Mouse (Mus musculus): ENCODE measurements at regions not wholly inside any gene's neighbourhood (a gene's known extent, or its start where the extent isn't known, plus 50 kb on each side); places are given as distances from the start of the nearest gene placed in this dataset.

- TF ChIP-seq CTCF (IDR thresholded peaks at IDR 0.05) = no peak
- H3K27ac ChIP-seq = no peak overlapping the region
- intact Hi-C loops (cut with DNase I) = no loop called here
- DNase-seq (ENCODE audit: extremely low spot score in 1 of 2, low spot score in 2 of 2) = no peak
- H3K4me3 ChIP-seq = no peak overlapping the region
These were observed 174.0 kb upstream of the Celf2 start for GRCm38 (mm10) chr2:7683355-7683754.

GRCm38 (mm10) chr2:7640892-7641291 is 131.5 kb upstream of the Celf2 start:
- Histone ChIP-seq H3K4me3 (no peak overlapping the region), H3K27ac (no peak overlapping the region)
- DNase-seq (ENCODE audit: extremely low spot score in 1 of 2, low spot score in 2 of 2) = no peak
- no peak for TF ChIP-seq CTCF (IDR thresholded peaks at IDR 0.05)
- intact Hi-C loops (cut with DNase I) = no loop called here

GRCm38 (mm10) chr2:7622716-7623285 is 113.4 kb upstream of the Celf2 start:
- no peak for DNase-seq (ENCODE audit: extremely low spot score in 1 of 2, low spot score in 2 of 2)
- Histone ChIP-seq H3K27ac (peak overlapping the region; percentile 42; the same call in 1 of the 2 replicates), H3K4me3 (no peak overlapping the region)
- no peak for TF ChIP-seq CTCF (IDR thresholded peaks at IDR 0.05)
- intact Hi-C loops (cut with DNase I) = loop anchor here (5.0 kb wide), 1 partner anchor 226 kb away; no protein-coding TSS in a partner anchor

- peak overlapping the region; percentile 77 for H3K27ac ChIP-seq
- no peak for TF ChIP-seq CTCF (IDR thresholded peaks at IDR 0.05)
- H3K4me3 ChIP-seq = no peak overlapping the region
- DNase-seq (ENCODE audit: extremely low spot score in 1 of 2, low spot score in 2 of 2) = peak; percentile 30 to 70
- intact Hi-C loops (cut with DNase I) = loop anchor here (5.0 kb wide), 1 partner anchor 223 kb away; no protein-coding TSS in a partner anchor
These were observed 110.7 kb upstream of the Celf2 start for GRCm38 (mm10) chr2:7619888-7620664.

- H3K4me3 ChIP-seq = no peak overlapping the region
- TF ChIP-seq CTCF (IDR thresholded peaks at IDR 0.05) = no peak
- DNase-seq (ENCODE audit: extremely low spot score in 1 of 2, low spot score in 2 of 2) = no peak
- H3K27ac ChIP-seq = peak overlapping the region; percentile 84
- intact Hi-C loops (cut with DNase I) = no loop called here
These were observed 68.8 kb upstream of the Celf2 start for GRCm38 (mm10) chr2:7578196-7578595.

Data from left cerebral cortex, adult 2 months (tissue).